Mouse (Mus musculus) liver, embryonic 11.5 days (tissue): Measurements from ENCODE around the gene Spire2. TPM values are rescaled to one million over a fixed set of nuclear protein-coding genes. Genes with fewer than 3 reads are reported as not detected.

Experiments
- ATAC-seq: fragments of 200-750 bp; cut with Nextera tagmentation; replicated peaks from 2 replicates; pipeline ENCODE4 v1.8.0; 2017; ENCODE audit warnings: moderate number of reproducible peaks, mild to moderate bottlenecking, moderate TSS enrichment, moderate library complexity; ENCODE audit not compliant: low FRiP score
- DNase-seq: peaks from one replicate; pipeline ENCODE4 v3.0.0-alpha.2; 2017; ENCODE audit warnings: low spot score
- H3K27ac ChIP-seq: fragments of 300-500 bp; sonication (generic); 2 replicates; pipeline ENCODE4 v1.5.1; 2014; ENCODE audit warnings: mild to moderate bottlenecking, low read depth, low read length, control low read depth
- H3K27me3 ChIP-seq: fragments of 300-500 bp; sonication (generic); replicated peaks from 2 replicates; pipeline ENCODE4 v1.6.1; 2014; ENCODE audit warnings: low read length, mixed read lengths; ENCODE audit not compliant: control insufficient read depth, insufficient read depth
- H3K36me3 ChIP-seq: fragments of 300-500 bp; sonication (generic); 2 replicates; pipeline ENCODE4 v1.6.1; 2014; ENCODE audit warnings: mild to moderate bottlenecking, low read length, moderate library complexity, mixed read lengths; ENCODE audit not compliant: control insufficient read depth, insufficient read depth
- H3K4me1 ChIP-seq: fragments of 300-500 bp; sonication (generic); replicated peaks from 2 replicates; pipeline ENCODE4 v1.6.1; 2014; ENCODE audit warnings: low read length, mixed read lengths; ENCODE audit not compliant: control insufficient read depth, insufficient read depth
- H3K4me2 ChIP-seq: fragments of 300-500 bp; sonication (generic); 2 replicates; pipeline ENCODE4 v1.6.1; 2014; ENCODE audit warnings: mild to moderate bottlenecking, control low read depth, moderate library complexity
- H3K4me3 ChIP-seq: fragments of 300-500 bp; sonication (generic); 2 replicates; pipeline ENCODE4 v1.5.1; 2014; ENCODE audit warnings: low read depth, low read length, control low read depth
- H3K9ac ChIP-seq: fragments of 300-500 bp; sonication (generic); 2 replicates; pipeline ENCODE4 v1.6.1; 2014; ENCODE audit warnings: low read depth, low read length, control low read depth
- H3K9me3 ChIP-seq: fragments of 300-500 bp; sonication (generic); 2 replicates; pipeline ENCODE4 v1.6.1; 2016; ENCODE audit warnings: low read length, inconsistent platforms, mixed read lengths; ENCODE audit not compliant: control insufficient read depth
- WGBS: fragments of 180-500 bp; shearing (Covaris S2); extraction: QIAGEN DNeasy Blood & Tissue Kit; methylation state at CpG from one replicate; pipeline ENCODE4 v1.1.7; 2014; 5-methylcytosine and 5-hydroxymethylcytosine counted together
- polyA plus RNA-seq: library from polyadenylated mRNA; unstranded; fragments of >200 nt; fragmentation: Nextera tagmentation; extraction: Ambion mirVana; gene quantifications from 2 replicates; pipeline ENCODE4 v1.2.1, GENCODE M21; 2014

The Spire2 gene
- polyA plus RNA-seq, 1 experiment from 2014 or later: 6.7 TPM

GRCm38 (mm10) chr8:123329961-123330360 is 2.6 kb upstream of the Spire2 start:
- Histone ChIP-seq H3K4me2 (no peak overlapping the region), H3K36me3 (no peaks in the 10 kb centered on the region), H3K4me1 (peaks cover 28% of the 10 kb centered on the region), H3K9ac (no peak overlapping the region), H3K27ac (no peak overlapping the region), H3K27me3 (peaks cover 4% of the 10 kb centered on the region; the same call in 1 of the 2 replicates), H3K9me3 (no peaks in the 10 kb centered on the region), H3K4me3 (no peak overlapping the region)
- DNase-seq (no peak), ATAC-seq (no peak)
- WGBS: 65% methylated on average over 5 of the region's 5 CpGs

GRCm38 (mm10) chr8:123330701-123331100 is 1.8 kb upstream of the Spire2 start:
- Histone ChIP-seq H3K27me3 (no peaks in the 10 kb centered on the region; the same call in 1 of the 2 replicates), H3K4me3 (no peak overlapping the region), H3K27ac (no peak overlapping the region), H3K4me2 (no peak overlapping the region), H3K36me3 (no peaks in the 10 kb centered on the region), H3K4me1 (peaks cover 28% of the 10 kb centered on the region), H3K9me3 (no peaks in the 10 kb centered on the region), H3K9ac (no peak overlapping the region)
- DNase-seq (no peak), ATAC-seq (no peak)
- 62% methylated on average over 6 of the region's 6 CpGs for WGBS

GRCm38 (mm10) chr8:123331301-123331700 is 1.2 kb upstream of the Spire2 start:
- Histone ChIP-seq H3K4me1 (peaks cover 28% of the 10 kb centered on the region), H3K4me3 (no peak overlapping the region), H3K4me2 (peak overlapping the region; percentile 97), H3K9me3 (no peaks in the 10 kb centered on the region), H3K36me3 (no peaks in the 10 kb centered on the region), H3K9ac (no peak overlapping the region), H3K27ac (peak overlapping the region; percentile 23; the same call in 1 of the 2 replicates), H3K27me3 (no peaks in the 10 kb centered on the region)
- ATAC-seq (no peak), DNase-seq (no peak)
- WGBS: 67% methylated on average over 2 of the region's 2 CpGs

- whole genome bisulfite sequencing: 19% methylated on average over 8 of the region's 8 CpGs
- Histone ChIP-seq H3K9me3 (no peaks in the 10 kb centered on the region), H3K4me3 (peak overlapping the region; percentile 75), H3K9ac (no peak overlapping the region), H3K36me3 (no peaks in the 10 kb centered on the region), H3K4me2 (peak overlapping the region; percentile 97), H3K4me1 (peaks cover 28% of the 10 kb centered on the region), H3K27me3 (no peaks in the 10 kb centered on the region), H3K27ac (peak overlapping the region; percentile 23; the same call in 1 of the 2 replicates)
- ATAC-seq: peak; percentile 52
- no peak for DNase-seq
Measured at GRCm38 (mm10) chr8:123331810-123332209, 703 bp upstream of the Spire2 start.

- no peaks in the 10 kb centered on the region for H3K36me3 ChIP-seq
- H3K9ac ChIP-seq: peak overlapping the region; percentile 66
- no peaks in the 10 kb centered on the region for H3K27me3 ChIP-seq
- peak overlapping the region; percentile 75 for H3K4me3 ChIP-seq
- H3K4me2 ChIP-seq: peak overlapping the region; percentile 97
- no peak for DNase-seq
- 8% methylated on average over 21 of the region's 21 CpGs for WGBS
- peaks cover 20% of the 10 kb centered on the region for H3K4me1 ChIP-seq
- peak; percentile 9 for ATAC-seq
- H3K27ac ChIP-seq: peak overlapping the region; percentile 42; the same call in 1 of the 2 replicates
- no peaks in the 10 kb centered on the region for H3K9me3 ChIP-seq
Measured at GRCm38 (mm10) chr8:123333091-123333587, 626 bp downstream of the Spire2 start.

- Histone ChIP-seq H3K4me1 (peaks cover 20% of the 10 kb centered on the region), H3K27me3 (no peaks in the 10 kb centered on the region), H3K4me2 (peak overlapping the region; percentile 97), H3K9ac (no peak overlapping the region), H3K9me3 (no peaks in the 10 kb centered on the region), H3K36me3 (no peaks in the 10 kb centered on the region), H3K27ac (peak overlapping the region; percentile 51; the same call in 1 of the 2 replicates), H3K4me3 (peak overlapping the region; percentile 75; the same call in 1 of the 2 replicates)
- WGBS: 13% methylated on average over 7 of the region's 7 CpGs
- DNase-seq (no peak), ATAC-seq (no peak)
Measured at GRCm38 (mm10) chr8:123333864-123334263, 1.4 kb downstream of the Spire2 start.

- Histone ChIP-seq H3K27me3 (no peaks in the 10 kb centered on the region), H3K36me3 (no peaks in the 10 kb centered on the region), H3K4me3 (no peak overlapping the region), H3K9ac (no peak overlapping the region), H3K4me2 (peak overlapping the region; percentile 97), H3K4me1 (peaks cover 16% of the 10 kb centered on the region), H3K27ac (peak overlapping the region; percentile 51), H3K9me3 (no peaks in the 10 kb centered on the region)
- DNase-seq (no peak), ATAC-seq (no peak)
- WGBS: 13% methylated on average over 1 of the region's 1 CpGs
Measured at GRCm38 (mm10) chr8:123334467-123334866, 2.0 kb downstream of the Spire2 start.

GRCm38 (mm10) chr8:123337475-123337874 is 5.0 kb downstream of the Spire2 start:
- Histone ChIP-seq H3K4me1 (peaks cover 17% of the 10 kb centered on the region), H3K27ac (no peak overlapping the region), H3K36me3 (no peaks in the 10 kb centered on the region), H3K27me3 (no peaks in the 10 kb centered on the region), H3K9me3 (no peaks in the 10 kb centered on the region), H3K9ac (no peak overlapping the region), H3K4me2 (no peak overlapping the region), H3K4me3 (no peak overlapping the region)
- no peak for ATAC-seq
- no peak for DNase-seq
- 87% methylated on average over 3 of the region's 3 CpGs for WGBS

GRCm38 (mm10) chr8:123340071-123340470 is 7.6 kb downstream of the Spire2 start:
- no peak overlapping the region for H3K4me3 ChIP-seq
- H3K4me2 ChIP-seq: no peak overlapping the region
- H3K36me3 ChIP-seq: no peaks in the 10 kb centered on the region
- no peak for ATAC-seq
- H3K4me1 ChIP-seq: peaks cover 15% of the 10 kb centered on the region; the same call in 1 of the 2 replicates
- no peaks in the 10 kb centered on the region for H3K9me3 ChIP-seq
- WGBS: 93% methylated on average over 4 of the region's 4 CpGs
- H3K27me3 ChIP-seq: no peaks in the 10 kb centered on the region
- no peak overlapping the region for H3K9ac ChIP-seq
- no peak overlapping the region for H3K27ac ChIP-seq
- no peak for DNase-seq
